Mouse (Mus musculus): ENCODE results near the gene Abcc6. TPM values are rescaled to one million over a fixed set of nuclear protein-coding genes. Genes with fewer than 3 reads are reported as not detected.
A peak's percentile ranks its signal among the peaks of the same experiment; 100 is the strongest.

The Abcc6 gene
- polyA plus RNA-seq, 1 experiment from 2014 or later = 0.86 TPM

- Histone ChIP-seq H3K4me3 (replicated peaks; ENCODE audit: low read length) (peak overlapping the region; percentile 79), H3K36me3 (ENCODE audit: control insufficient read depth, insufficient read depth) (0 out of 2 replicates have a peak, but pooled peaks cover 3% of the 10 kb centered on the region), H3K4me2 (ENCODE audit: low read length) (peak overlapping the region; percentile 76), H3K27me3 (replicated peaks; ENCODE audit: control insufficient read depth, insufficient read depth, low read length) (no peaks in the 10 kb centered on the region), H3K27ac (ENCODE audit: low read length) (no peak overlapping the region), H3K4me1 (replicated peaks; ENCODE audit: control insufficient read depth, insufficient read depth, low read length) (peaks cover 14% of the 10 kb centered on the region), H3K9ac (replicated peaks; ENCODE audit: low read depth, low read length) (peak overlapping the region; percentile 79), H3K9me3 (ENCODE audit: control insufficient read depth, low read length) (no peaks in the 10 kb centered on the region)
- WGBS = under 1% methylated on average over 24 of the region's 35 CpGs
- no peak for ATAC-seq
These were observed 3.8 kb upstream of the Abcc6 start for GRCm38 (mm10) chr7:46033870-46034337.

GRCm38 (mm10) chr7:46033109-46033869 lies 3.2 kb upstream of the Abcc6 start, which contains the start of gene Nomo1:
TSS of gene Nomo1 (plus strand) at chr7:46033698.
- peak; percentile 98 for ATAC-seq
- 8% methylated on average over 38 of the region's 44 CpGs for WGBS
- H3K4me3 ChIP-seq (replicated peaks; ENCODE audit: low read length) = peak within 1 kb of the TSS; percentile 79
- H3K4me2 ChIP-seq (ENCODE audit: low read length) = peak within 1 kb of the TSS; percentile 76
- no peaks in the 10 kb centered on the region for H3K36me3 ChIP-seq (ENCODE audit: control insufficient read depth, insufficient read depth)
- peak within 1 kb of the TSS; percentile 79 for H3K9ac ChIP-seq (replicated peaks; ENCODE audit: low read depth, low read length)
- H3K4me1 ChIP-seq (replicated peaks; ENCODE audit: control insufficient read depth, insufficient read depth, low read length) = peaks cover 14% of the 10 kb centered on the region
- H3K27ac ChIP-seq (ENCODE audit: low read length) = no peak within 1 kb of the TSS
- no peaks in the 10 kb centered on the region for H3K27me3 ChIP-seq (replicated peaks; ENCODE audit: control insufficient read depth, insufficient read depth, low read length)
- H3K9me3 ChIP-seq (ENCODE audit: control insufficient read depth, low read length) = no peaks in the 10 kb centered on the region

- Histone ChIP-seq H3K9ac (replicated peaks; ENCODE audit: low read depth, low read length) (no peak overlapping the region), H3K36me3 (ENCODE audit: control insufficient read depth, insufficient read depth) (no peaks in the 10 kb centered on the region), H3K27me3 (replicated peaks; ENCODE audit: control insufficient read depth, insufficient read depth, low read length) (no peaks in the 10 kb centered on the region), H3K27ac (ENCODE audit: low read length) (no peak overlapping the region), H3K9me3 (ENCODE audit: control insufficient read depth, low read length) (no peaks in the 10 kb centered on the region), H3K4me1 (replicated peaks; ENCODE audit: control insufficient read depth, insufficient read depth, low read length) (peaks cover 14% of the 10 kb centered on the region), H3K4me3 (replicated peaks; ENCODE audit: low read length) (no peak overlapping the region), H3K4me2 (ENCODE audit: low read length) (no peak overlapping the region)
- 85% methylated on average over 2 of the region's 2 CpGs for WGBS
- ATAC-seq = no peak
These were observed 973 bp upstream of the Abcc6 start for GRCm38 (mm10) chr7:46031075-46031474.

- ATAC-seq = no peak
- 64% methylated on average over 8 of the region's 9 CpGs for WGBS
- Histone ChIP-seq H3K27ac (ENCODE audit: low read length) (no peak overlapping the region), H3K4me1 (replicated peaks; ENCODE audit: control insufficient read depth, insufficient read depth, low read length) (peaks cover 4% of the 10 kb centered on the region), H3K4me2 (ENCODE audit: low read length) (no peak overlapping the region), H3K4me3 (replicated peaks; ENCODE audit: low read length) (no peak overlapping the region), H3K9ac (replicated peaks; ENCODE audit: low read depth, low read length) (no peak overlapping the region), H3K36me3 (ENCODE audit: control insufficient read depth, insufficient read depth) (no peaks in the 10 kb centered on the region), H3K9me3 (ENCODE audit: control insufficient read depth, low read length) (no peaks in the 10 kb centered on the region), H3K27me3 (replicated peaks; ENCODE audit: control insufficient read depth, insufficient read depth, low read length) (no peaks in the 10 kb centered on the region; the same call in 1 of the 2 replicates)
These were observed 580 bp downstream of the Abcc6 start for GRCm38 (mm10) chr7:46029299-46030144.

- Histone ChIP-seq H3K4me3 (replicated peaks; ENCODE audit: low read length) (no peak overlapping the region), H3K4me2 (ENCODE audit: low read length) (no peak overlapping the region), H3K9ac (replicated peaks; ENCODE audit: low read depth, low read length) (no peak overlapping the region), H3K4me1 (replicated peaks; ENCODE audit: control insufficient read depth, insufficient read depth, low read length) (no peaks in the 10 kb centered on the region), H3K27ac (ENCODE audit: low read length) (no peak overlapping the region), H3K27me3 (replicated peaks; ENCODE audit: control insufficient read depth, insufficient read depth, low read length) (no peaks in the 10 kb centered on the region; the same call in 1 of the 2 replicates), H3K9me3 (ENCODE audit: control insufficient read depth, low read length) (no peaks in the 10 kb centered on the region), H3K36me3 (ENCODE audit: control insufficient read depth, insufficient read depth) (no peaks in the 10 kb centered on the region)
- 88% methylated on average over 10 of the region's 10 CpGs for WGBS
- no peak for ATAC-seq
These were observed 1.4 kb downstream of the Abcc6 start for GRCm38 (mm10) chr7:46028681-46029080.

- Histone ChIP-seq H3K27ac (ENCODE audit: low read length) (no peak overlapping the region), H3K36me3 (ENCODE audit: control insufficient read depth, insufficient read depth) (no peaks in the 10 kb centered on the region), H3K4me1 (replicated peaks; ENCODE audit: control insufficient read depth, insufficient read depth, low read length) (no peaks in the 10 kb centered on the region), H3K9me3 (ENCODE audit: control insufficient read depth, low read length) (no peaks in the 10 kb centered on the region), H3K4me3 (replicated peaks; ENCODE audit: low read length) (no peak overlapping the region), H3K4me2 (ENCODE audit: low read length) (no peak overlapping the region), H3K9ac (replicated peaks; ENCODE audit: low read depth, low read length) (no peak overlapping the region), H3K27me3 (replicated peaks; ENCODE audit: control insufficient read depth, insufficient read depth, low read length) (no peaks in the 10 kb centered on the region; the same call in 1 of the 2 replicates)
- WGBS = 77% methylated on average over 9 of the region's 9 CpGs
- ATAC-seq = no peak
These were observed 4.7 kb downstream of the Abcc6 start for GRCm38 (mm10) chr7:46025436-46025835.

GRCm38 (mm10) chr7:46021951-46022350 lies 8.2 kb downstream of the Abcc6 start:
- Histone ChIP-seq H3K36me3 (ENCODE audit: control insufficient read depth, insufficient read depth) (no peaks in the 10 kb centered on the region), H3K27me3 (replicated peaks; ENCODE audit: control insufficient read depth, insufficient read depth, low read length) (no peaks in the 10 kb centered on the region; the same call in 1 of the 2 replicates), H3K9ac (replicated peaks; ENCODE audit: low read depth, low read length) (no peak overlapping the region), H3K4me3 (replicated peaks; ENCODE audit: low read length) (no peak overlapping the region), H3K27ac (ENCODE audit: low read length) (no peak overlapping the region), H3K4me2 (ENCODE audit: low read length) (no peak overlapping the region), H3K9me3 (ENCODE audit: control insufficient read depth, low read length) (no peaks in the 10 kb centered on the region), H3K4me1 (replicated peaks; ENCODE audit: control insufficient read depth, insufficient read depth, low read length) (no peaks in the 10 kb centered on the region)
- WGBS = 11% methylated on average over 4 of the region's 4 CpGs
- no peak for ATAC-seq

GRCm38 (mm10) chr7:46019594-46019993 lies 10.5 kb downstream of the Abcc6 start:
- H3K36me3 ChIP-seq (ENCODE audit: control insufficient read depth, insufficient read depth) = no peaks in the 10 kb centered on the region
- H3K4me2 ChIP-seq (ENCODE audit: low read length) = no peak overlapping the region
- no peak for ATAC-seq
- H3K4me3 ChIP-seq (replicated peaks; ENCODE audit: low read length) = no peak overlapping the region
- H3K4me1 ChIP-seq (replicated peaks; ENCODE audit: control insufficient read depth, insufficient read depth, low read length) = no peaks in the 10 kb centered on the region
- H3K27ac ChIP-seq (ENCODE audit: low read length) = no peak overlapping the region
- no peak overlapping the region for H3K9ac ChIP-seq (replicated peaks; ENCODE audit: low read depth, low read length)
- no peaks in the 10 kb centered on the region for H3K27me3 ChIP-seq (replicated peaks; ENCODE audit: control insufficient read depth, insufficient read depth, low read length)
- H3K9me3 ChIP-seq (ENCODE audit: control insufficient read depth, low read length) = no peaks in the 10 kb centered on the region
- WGBS = 72% methylated on average over 3 of the region's 3 CpGs
